Mouse (Mus musculus) ES-Bruce4 (cell line): ENCODE measurements around the gene Rhoj.

ENCODE experiments used
- CTCF ChIP-seq: IDR thresholded peaks from one replicate; pipeline ENCODE4 v1.8.1; 2011; ENCODE audit warnings: low read depth, low read length
- EP300 ChIP-seq: IDR thresholded peaks from 2 replicates; pipeline ENCODE4 v1.6.1; 2011; ENCODE audit warnings: low read depth, low read length; ENCODE audit not compliant: insufficient read depth

GRCm38 (mm10) chr12:75271726-75272125, 36.4 kb upstream of the Rhoj start:
- no peak for TF ChIP-seq EP300
- no peak for TF ChIP-seq CTCF
